Mouse (Mus musculus) forebrain, embryonic 14.5 days (tissue): ENCODE data around the gene Iqsec1. TPM values are rescaled to one million over a fixed set of nuclear protein-coding genes. Genes with fewer than 3 reads are reported as not detected.
A peak's percentile ranks its signal among the peaks of the same experiment; 100 is the strongest.

ENCODE experiments used
- ATAC-seq: fragments of 200-750 bp; cut with Nextera tagmentation; 2 replicates; pipeline ENCODE4 v1.8.0; 2017; ENCODE audit warnings: mild to moderate bottlenecking, moderate library complexity
- DNase-seq: peaks from one replicate; pipeline ENCODE4 v3.0.0-alpha.2; 2015; ENCODE audit warnings: low spot score
- H3K27ac ChIP-seq: fragments of 300-500 bp; sonication (generic); 2 replicates; pipeline ENCODE4 v1.5.1; 2014; ENCODE audit warnings: low read depth, mild to moderate bottlenecking, control low read depth, low read length, moderate library complexity
- H3K27me3 ChIP-seq: fragments of 300-500 bp; sonication (generic); replicated peaks from 2 replicates; pipeline ENCODE4 v1.6.1; 2014; ENCODE audit warnings: low read length, control low read depth, mixed read lengths; ENCODE audit not compliant: control insufficient read depth, insufficient read depth
- H3K36me3 ChIP-seq: fragments of 300-500 bp; sonication (generic); 2 replicates; pipeline ENCODE4 v1.6.1; 2014; ENCODE audit warnings: low read length, control low read depth; ENCODE audit not compliant: control insufficient read depth, insufficient read depth
- H3K4me1 ChIP-seq: fragments of 300-500 bp; sonication (generic); 2 replicates; pipeline ENCODE4 v1.6.1; 2014; ENCODE audit warnings: antibody characterized with exemption, low read length, control low read depth; ENCODE audit not compliant: control insufficient read depth, insufficient read depth
- H3K4me2 ChIP-seq: fragments of 300-500 bp; sonication (generic); 2 replicates; pipeline ENCODE4 v1.6.1; 2014; ENCODE audit warnings: mild to moderate bottlenecking, control low read depth, low read length
- H3K4me3 ChIP-seq: fragments of 300-500 bp; sonication (generic); 2 replicates; pipeline ENCODE4 v1.5.1; 2014; ENCODE audit warnings: low read depth, low read length, control low read depth
- H3K9ac ChIP-seq: fragments of 300-500 bp; sonication (generic); 2 replicates; pipeline ENCODE4 v1.6.1; 2014; ENCODE audit warnings: mild to moderate bottlenecking, low read length, control low read depth, moderate library complexity
- H3K9me3 ChIP-seq: fragments of 300-500 bp; sonication (generic); replicated peaks from 2 replicates; pipeline ENCODE4 v1.6.1; 2016; ENCODE audit warnings: low read length, control low read depth, mixed read lengths; ENCODE audit not compliant: control insufficient read depth
- WGBS: fragments of 180-500 bp; shearing (Covaris S2); extraction: QIAGEN DNeasy Blood & Tissue Kit; methylation state at CpG from one replicate; pipeline ENCODE4 v1.1.7; 2014; 5-methylcytosine and 5-hydroxymethylcytosine counted together
- polyA plus RNA-seq: library from polyadenylated mRNA; unstranded; fragments of >200 nt; fragmentation: Nextera tagmentation; extraction: Ambion mirVana; gene quantifications from 2 replicates; pipeline ENCODE4 v1.2.1, GENCODE M21; 2014

Gene Iqsec1
- polyA plus RNA-seq, 1 experiment from 2014 or later = 15.0 TPM

DNA sequence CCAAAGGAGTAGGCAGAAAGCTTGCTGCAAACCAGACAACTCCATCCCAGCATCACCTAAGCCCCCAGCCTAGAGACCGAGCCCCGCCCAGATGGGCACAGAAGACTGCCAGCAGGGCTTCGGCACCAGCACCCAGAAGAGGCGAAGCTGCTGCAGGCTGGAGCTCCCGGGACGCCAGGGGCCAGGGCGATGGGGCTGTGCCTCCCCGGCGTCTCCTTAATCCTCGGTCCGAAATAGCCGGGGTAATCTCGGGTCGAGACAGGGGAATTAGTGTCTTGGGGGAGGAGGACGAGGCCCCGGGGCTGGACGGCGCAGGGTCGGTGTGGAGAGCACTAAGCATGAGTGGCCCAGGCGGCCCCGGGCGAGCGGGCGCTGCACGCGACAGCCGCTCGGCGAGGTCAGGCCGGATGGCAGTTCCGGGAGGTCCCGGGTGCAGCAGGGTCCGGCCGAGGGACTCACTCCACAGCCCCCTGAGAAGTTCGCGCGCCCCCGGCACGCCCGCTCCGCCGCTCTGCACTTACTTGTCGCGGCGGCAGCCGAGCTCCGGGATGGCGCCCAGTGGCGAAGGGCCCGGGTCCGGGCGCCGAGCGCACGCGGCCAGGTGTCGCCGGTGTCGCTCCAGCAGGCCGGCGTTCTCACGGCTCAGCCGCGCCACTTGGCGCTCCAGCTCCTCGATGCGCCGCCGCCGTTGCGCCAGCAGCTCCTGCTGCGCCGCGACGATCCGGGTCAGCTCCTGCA lies 755 bp downstream of the Iqsec1 start:
- peaks cover 8% of the 10 kb centered on the region for H3K4me1 ChIP-seq
- H3K4me3 ChIP-seq = peak overlapping the region; percentile 63
- under 1% methylated on average over 67 of the region's 76 CpGs for WGBS
- H3K9ac ChIP-seq = peak overlapping the region; percentile 72
- no peaks in the 10 kb centered on the region for H3K36me3 ChIP-seq
- no peak overlapping the region for H3K27ac ChIP-seq
- H3K27me3 ChIP-seq = no peaks in the 10 kb centered on the region; the same call in 1 of the 2 replicates
- 0 out of 2 replicates have a peak, but pooled peaks cover 4% of the 10 kb centered on the region for H3K9me3 ChIP-seq
- DNase-seq (peak; percentile 42), ATAC-seq (peak; percentile 3)
- H3K4me2 ChIP-seq = peak overlapping the region; percentile 100

DNA sequence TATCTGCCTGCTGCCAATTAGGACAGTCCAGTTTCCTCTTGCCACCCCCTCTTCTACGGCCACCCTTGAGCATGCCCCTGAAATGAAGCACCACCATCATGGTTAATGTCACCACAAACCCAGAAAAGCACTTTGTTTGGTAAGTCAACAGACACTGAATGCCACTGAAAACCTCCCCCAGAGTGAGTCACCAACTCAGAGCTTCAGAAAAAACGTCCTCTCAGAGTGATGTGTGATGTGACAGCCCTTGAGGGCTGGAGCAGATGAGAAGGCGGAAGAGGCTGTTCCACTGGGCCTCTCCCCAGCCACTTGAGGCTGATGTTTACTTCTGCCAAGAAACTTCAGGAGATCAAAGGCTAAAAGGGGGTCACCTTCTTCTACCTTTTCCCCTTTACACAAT lies 4.4 kb downstream of the Iqsec1 start:
- no peak overlapping the region for H3K4me3 ChIP-seq
- peaks cover 8% of the 10 kb centered on the region for H3K4me1 ChIP-seq
- H3K9ac ChIP-seq = no peak overlapping the region
- 62% methylated on average over 3 of the region's 3 CpGs for WGBS
- no peaks in the 10 kb centered on the region for H3K36me3 ChIP-seq
- H3K4me2 ChIP-seq = no peak overlapping the region
- no peak overlapping the region for H3K27ac ChIP-seq
- H3K9me3 ChIP-seq = no peaks in the 10 kb centered on the region
- ATAC-seq (no peak), DNase-seq (no peak)
- no peaks in the 10 kb centered on the region; the same call in 1 of the 2 replicates for H3K27me3 ChIP-seq

DNA sequence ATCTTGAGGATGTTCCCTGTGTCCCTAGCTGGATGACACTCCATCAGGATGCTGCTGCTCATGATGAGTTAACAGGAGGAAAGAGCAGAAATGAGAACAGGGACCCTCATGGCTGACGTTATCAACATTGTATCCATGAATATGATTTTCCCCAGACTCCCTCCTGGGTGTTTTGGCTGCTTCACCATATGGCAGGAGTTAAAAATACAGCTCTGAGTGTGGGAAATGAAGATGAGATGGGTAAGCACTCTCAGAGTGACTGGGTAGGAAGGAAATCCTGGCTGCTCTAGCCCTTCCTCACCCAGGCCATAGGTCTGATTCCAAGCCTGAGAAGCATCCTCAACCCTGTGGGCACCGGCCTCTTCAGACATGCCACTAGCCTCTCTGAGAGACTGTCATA lies 14.2 kb downstream of the Iqsec1 start:
- H3K9ac ChIP-seq = no peak overlapping the region

DNA sequence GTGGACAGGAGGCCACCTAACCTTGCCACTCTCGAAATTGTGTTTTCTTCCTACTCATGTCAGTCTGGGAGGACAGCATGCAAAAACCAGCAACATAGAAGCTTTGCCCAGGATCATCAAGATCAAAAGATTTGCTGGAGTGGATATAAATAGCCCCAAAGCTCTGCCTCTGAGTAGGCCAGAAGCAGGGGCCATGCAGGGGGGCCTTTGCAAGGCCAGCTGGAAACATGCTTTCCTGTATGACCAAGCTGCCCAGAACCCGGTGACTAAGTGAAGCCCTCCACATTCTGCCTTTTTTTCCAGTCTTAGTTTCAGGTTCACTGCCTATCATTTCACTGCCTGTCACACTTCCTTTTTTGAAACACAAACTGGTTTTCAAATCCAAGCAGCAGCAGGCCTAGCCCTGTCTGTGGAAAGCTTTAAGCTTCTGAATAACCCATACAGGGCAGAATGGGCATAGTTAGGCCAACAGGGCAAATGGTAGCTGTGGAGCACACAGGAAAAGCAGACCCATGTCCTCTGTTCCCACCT lies 19.1 kb downstream of the Iqsec1 start:
- peaks cover 6% of the 10 kb centered on the region; the same call in 1 of the 2 replicates for H3K4me1 ChIP-seq
- H3K4me3 ChIP-seq = no peak overlapping the region
- H3K9me3 ChIP-seq = no peaks in the 10 kb centered on the region
- no peak overlapping the region for H3K9ac ChIP-seq
- no peak overlapping the region for H3K27ac ChIP-seq
- no peaks in the 10 kb centered on the region for H3K27me3 ChIP-seq
- DNase-seq (no peak), ATAC-seq (no peak)
- H3K4me2 ChIP-seq = no peak overlapping the region
- H3K36me3 ChIP-seq = no peaks in the 10 kb centered on the region
- 23% methylated on average over 2 of the region's 2 CpGs for WGBS

More for the DNA sequence above, 14.2 kb downstream of the Iqsec1 start:
- Histone ChIP-seq H3K27ac (no peak overlapping the region), H3K36me3 (no peaks in the 10 kb centered on the region), H3K4me3 (no peak overlapping the region), H3K9me3 (no peaks in the 10 kb centered on the region), H3K27me3 (no peaks in the 10 kb centered on the region), H3K4me1 (peaks cover 6% of the 10 kb centered on the region; the same call in 1 of the 2 replicates), H3K4me2 (no peak overlapping the region)
- ATAC-seq (no peak; the same call in 1 of the 2 replicates), DNase-seq (no peak)
- WGBS = 84% methylated on average over 2 of the region's 2 CpGs

DNA sequence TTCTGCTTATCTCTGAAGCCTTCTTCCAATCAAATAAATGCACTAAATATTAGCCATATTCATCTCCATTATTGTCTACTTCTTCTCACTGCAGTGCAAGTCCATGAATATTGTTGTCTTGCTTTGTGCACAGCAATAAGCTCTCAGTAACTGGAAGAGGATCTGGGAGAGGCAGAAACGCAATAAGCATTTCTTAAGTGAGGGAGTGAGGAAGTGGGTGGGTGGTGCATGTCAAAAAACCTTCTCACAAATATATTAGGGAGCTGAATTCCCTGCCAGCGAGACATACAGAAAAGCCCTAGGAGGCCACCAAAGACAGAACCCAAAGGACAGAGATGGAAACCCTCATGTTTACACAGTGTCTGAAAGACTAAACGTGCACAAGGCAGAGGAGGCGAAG lies 35.1 kb downstream of the Iqsec1 start:
- Histone ChIP-seq H3K9ac (no peak overlapping the region), H3K4me1 (peaks cover 3% of the 10 kb centered on the region; the same call in 1 of the 2 replicates), H3K4me2 (no peak overlapping the region), H3K9me3 (no peaks in the 10 kb centered on the region), H3K27me3 (no peaks in the 10 kb centered on the region), H3K4me3 (no peak overlapping the region), H3K27ac (no peak overlapping the region), H3K36me3 (no peaks in the 10 kb centered on the region)
- ATAC-seq (no peak), DNase-seq (no peak)
- 83% methylated on average over 4 of the region's 4 CpGs for WGBS

DNA sequence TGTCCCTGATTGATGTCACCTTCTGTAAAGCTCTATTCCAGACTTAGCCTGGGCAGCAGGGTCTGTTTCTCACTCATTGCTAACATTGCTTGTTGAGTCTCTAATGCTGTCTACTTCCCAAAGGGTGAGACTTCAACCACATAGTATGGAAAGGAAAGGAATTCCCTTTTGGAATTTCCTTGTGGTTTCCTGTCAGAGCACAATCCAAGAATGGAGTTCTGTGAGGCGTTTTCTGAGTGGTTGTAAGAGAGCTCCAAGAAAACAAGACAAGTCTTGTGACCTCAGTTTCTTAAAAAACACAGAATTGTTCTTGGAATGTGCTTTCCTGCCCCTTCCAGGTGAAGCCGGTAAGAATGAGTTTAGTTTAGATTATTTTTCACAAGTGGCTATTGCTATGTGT lies 37.5 kb downstream of the Iqsec1 start:
- WGBS = 85% methylated on average over 2 of the region's 2 CpGs
- Histone ChIP-seq H3K4me1 (peaks cover 7% of the 10 kb centered on the region; the same call in 1 of the 2 replicates), H3K9me3 (no peaks in the 10 kb centered on the region), H3K36me3 (no peaks in the 10 kb centered on the region), H3K27ac (no peak overlapping the region), H3K27me3 (no peaks in the 10 kb centered on the region), H3K9ac (no peak overlapping the region), H3K4me2 (no peak overlapping the region), H3K4me3 (no peak overlapping the region)
- DNase-seq (no peak), ATAC-seq (no peak)

DNA sequence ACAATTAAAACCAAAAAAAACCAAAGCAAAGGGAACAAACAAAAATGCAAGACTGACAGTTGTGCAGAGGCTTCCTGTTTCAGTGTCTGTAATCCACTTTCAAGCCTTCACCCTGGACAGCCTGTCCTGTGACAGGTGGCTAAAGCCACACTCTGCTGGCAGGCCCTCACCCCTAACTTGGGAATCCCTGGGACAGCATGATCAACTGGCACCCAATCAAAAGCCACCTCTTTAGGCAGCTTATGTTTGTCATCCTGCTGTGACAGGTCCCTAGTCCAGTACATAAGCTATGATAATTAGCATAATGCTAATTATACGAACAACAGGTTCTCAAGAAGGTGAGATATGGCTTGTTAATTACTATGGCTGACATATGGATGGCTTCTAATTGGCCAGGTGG lies 40.4 kb downstream of the Iqsec1 start:
- Histone ChIP-seq H3K9ac (no peak overlapping the region), H3K9me3 (no peaks in the 10 kb centered on the region), H3K4me1 (peaks cover 11% of the 10 kb centered on the region; the same call in 1 of the 2 replicates), H3K36me3 (no peaks in the 10 kb centered on the region), H3K4me3 (no peak overlapping the region), H3K27ac (no peak overlapping the region), H3K4me2 (no peak overlapping the region), H3K27me3 (no peaks in the 10 kb centered on the region)
- ATAC-seq (peak; percentile 20; the same call in 1 of the 2 replicates), DNase-seq (peak; percentile 50)
- 66% methylated on average over 1 of the region's 1 CpGs for WGBS

DNA sequence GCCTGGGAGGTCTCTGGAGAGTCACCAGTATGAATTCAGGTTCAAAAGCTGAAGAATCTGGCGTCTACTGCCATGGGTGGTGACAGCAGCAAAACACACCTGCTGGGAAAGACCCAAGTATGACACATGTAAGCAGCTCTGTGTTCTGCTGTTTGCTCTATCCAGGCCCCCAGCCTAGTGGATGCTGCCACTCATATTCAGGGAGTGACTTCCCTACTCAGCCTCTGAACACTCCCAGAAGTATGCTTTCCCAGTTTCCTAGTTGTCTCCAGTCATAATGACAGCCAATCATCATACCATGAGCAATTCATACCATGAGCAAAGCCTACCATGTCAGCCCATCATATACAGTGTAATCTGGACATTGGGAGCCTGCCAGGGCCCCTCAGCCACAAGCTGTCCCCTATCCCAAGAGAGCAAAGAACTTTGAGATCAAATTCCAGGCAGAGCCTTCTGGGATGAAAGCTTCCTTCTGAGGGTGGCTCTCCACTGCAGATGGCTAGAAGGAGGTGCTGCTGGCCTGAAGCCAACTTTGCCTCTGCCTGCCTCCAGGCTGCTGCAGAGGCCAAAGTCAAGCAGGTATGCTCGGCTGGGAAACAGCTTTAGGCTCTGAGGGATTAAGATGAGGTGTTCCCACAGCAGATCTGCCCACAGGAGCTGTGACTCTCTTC lies 42.8 kb downstream of the Iqsec1 start:
- Histone ChIP-seq H3K27ac (no peak overlapping the region), H3K4me1 (peaks cover 8% of the 10 kb centered on the region; the same call in 1 of the 2 replicates), H3K27me3 (no peaks in the 10 kb centered on the region), H3K9ac (no peak overlapping the region), H3K4me3 (no peak overlapping the region), H3K9me3 (no peaks in the 10 kb centered on the region), H3K36me3 (no peaks in the 10 kb centered on the region), H3K4me2 (no peak overlapping the region)
- WGBS = 54% methylated on average over 2 of the region's 2 CpGs
- no peak for ATAC-seq
- DNase-seq = peak; percentile 56
